ENCODE assay signal across 27 mouse cellular contexts in genomic region chr19:37506614-37507013, GRCm38 (mm10). TPM values are rescaled to one million over a fixed set of nuclear protein-coding genes. Genes with fewer than 3 reads are reported as not detected.
DNase-seq lines count a peak whose midpoint lies in the region; TF ChIP-seq lines count a peak whose summit lies in the region.
"Had no signal": no experiment of that assay in that cellular context is flagged by ENCODE, and none has a peak within 500 bp of the region (broad histone marks: within the 10 kb centered on the region; RNA-seq: fewer than 3 reads in every experiment).

No protein-coding gene starts in this region.

- WGBS in kidney, adult 2 months, result 54% methylated on average over 5 of the region's 5 CpGs

- no peak for TF ChIP-seq CTCF in kidney, adult 2 months (conservative IDR thresholded peaks at IDR 0.05; ENCODE audit: insufficient read depth, insufficient read length, low read depth, low read length)

- intact Hi-C loops in heart, postnatal 10 days (cut with DNase I), result loop anchor here (5.0 kb wide), 1 partner anchor 69 kb away; no protein-coding TSS in a partner anchor
- intact Hi-C loops in heart, postnatal 14 days (cut with DNase I), result no loop called here

- TF ChIP-seq POLR2A in kidney, adult 2 months (IDR thresholded peaks at IDR 0.05; ENCODE audit: low read depth, low read length), result no peak

- no peaks in the 10 kb centered on the region for H3K27me3 ChIP-seq in kidney, adult 2 months (replicated peaks; ENCODE audit: control insufficient read depth, insufficient read depth, low read length)
- H3K27me3 ChIP-seq: embryonic facial prominence, embryonic 15.5 days; forebrain, embryonic 12.5 days; hindbrain, embryonic 12.5 days; midbrain, embryonic 15.5 days; neural tube, embryonic 15.5 days had no signal

- no peaks in the 10 kb centered on the region for H3K36me3 ChIP-seq in kidney, adult 2 months (ENCODE audit: control insufficient read depth, insufficient read depth, low read length)
- H3K36me3 ChIP-seq: embryonic facial prominence, embryonic 10.5 days; embryonic facial prominence, embryonic 15.5 days; forebrain, embryonic 12.5 days; hindbrain, embryonic 12.5 days; liver, embryonic 12.5 days; midbrain, embryonic 10.5 days; midbrain, embryonic 15.5 days; neural tube, embryonic 15.5 days had no signal

- no peak overlapping the region for H3K27ac ChIP-seq in kidney, adult 2 months (ENCODE audit: insufficient read depth, low read depth, low read length)
- no peak overlapping the region for H3K27ac ChIP-seq in brown adipose tissue, adult 24 weeks (replicated peaks; ENCODE audit: low read depth, low read length)
- H3K27ac ChIP-seq: embryonic facial prominence, embryonic 10.5 days; embryonic facial prominence, embryonic 15.5 days; forebrain, embryonic 12.5 days; hindbrain, embryonic 12.5 days; liver, embryonic 12.5 days; midbrain, embryonic 10.5 days; midbrain, embryonic 15.5 days; neural tube, embryonic 15.5 days had no signal

- DNase-seq in heart, adult 11 months, result peak; percentile 91
- DNase-seq in heart, postnatal 4 days, result no peak
- DNase-seq in heart, postnatal 10 days, result peak; percentile 25 to 33
- no peak for DNase-seq in heart, postnatal 14 days
- DNase-seq in kidney, postnatal 14 days, result peak; percentile 24
- DNase-seq in kidney, adult 2 months, result no peak
- DNase-seq: adrenal gland, postnatal 25 days; cerebellum, adult 2 months; cerebellum, postnatal 14 days; forebrain, postnatal 0 days; gastrocnemius, postnatal 10 days; layer of hippocampus, postnatal 36 days; left cerebral cortex, postnatal 4 days; liver, postnatal 0 days; lung, postnatal 14 days; retina, postnatal 1 day; right cerebral cortex, postnatal 14 days; thymus, postnatal 4 days had no signal

- no peak overlapping the region for H3K4me3 ChIP-seq in kidney, adult 2 months (ENCODE audit: insufficient read depth, low read depth, low read length)
- peak overlapping the region; percentile 3 for H3K4me3 ChIP-seq in brown adipose tissue, adult 24 weeks (ENCODE audit: insufficient read depth, low read depth, low read length)
- H3K4me3 ChIP-seq: embryonic facial prominence, embryonic 10.5 days; embryonic facial prominence, embryonic 15.5 days; forebrain, embryonic 12.5 days; hindbrain, embryonic 12.5 days; liver, embryonic 12.5 days; midbrain, embryonic 10.5 days; midbrain, embryonic 15.5 days; neural tube, embryonic 15.5 days had no signal

- H3K4me1 ChIP-seq in kidney, adult 2 months (ENCODE audit: control insufficient read depth, insufficient read depth, low read length), result no peaks in the 10 kb centered on the region
- H3K4me1 ChIP-seq in brown adipose tissue, adult 24 weeks (ENCODE audit: control insufficient read depth, insufficient read depth, insufficient read length, low read length), result no peaks in the 10 kb centered on the region
- H3K4me1 ChIP-seq: embryonic facial prominence, embryonic 15.5 days; forebrain, embryonic 12.5 days; hindbrain, embryonic 12.5 days; midbrain, embryonic 10.5 days; midbrain, embryonic 15.5 days; neural tube, embryonic 15.5 days had no signal

RNA-seq across cellular contexts. Expression of gene Exoc6, which starts 43.6 kb away (rescaled TPM):
- 10 to 100 TPM; 27.6 to 28.3 TPM for total RNA-seq in heart, postnatal 4 days (2021)
- total RNA-seq in heart, postnatal 10 days (2021), result 10 to 100 TPM; 28.0 to 29.4 TPM
- 10 to 100 TPM; 27.5 to 29.7 TPM for total RNA-seq in heart, postnatal 14 days (2021)
- polyA plus RNA-seq in kidney, adult 2 months (2012; rRNA removed), result 25.2 and 28.8 TPM in 2 replicates
- 15.8 and 18.1 TPM in 2 replicates for polyA plus RNA-seq in brown adipose tissue, adult 24 weeks (2012; ENCODE audit: insufficient read depth, insufficient read length, missing spikeins)

Comparison
In these comparisons a context has a peak if more than half of its experiments do, and no peak if none do; other contexts are left out.
1. DNase-seq: peak in heart, adult 11 months (single experiment), heart, postnatal 10 days (2 of 2) and kidney, postnatal 14 days (single experiment); none in heart, postnatal 4 days (single experiment), heart, postnatal 14 days (0 of 2) and kidney, adult 2 months (single experiment).